Mouse (Mus musculus) heart, adult 9 months (tissue): ENCODE results near the gene Bnipl.

Source experiments
- DNase-seq, 2 experiments: peaks; one replicate each; pipeline ENCODE4 v3.0.0; 2022; ENCODE audit warnings: low spot score in 2 of 2

Bnipl gene

DNA sequence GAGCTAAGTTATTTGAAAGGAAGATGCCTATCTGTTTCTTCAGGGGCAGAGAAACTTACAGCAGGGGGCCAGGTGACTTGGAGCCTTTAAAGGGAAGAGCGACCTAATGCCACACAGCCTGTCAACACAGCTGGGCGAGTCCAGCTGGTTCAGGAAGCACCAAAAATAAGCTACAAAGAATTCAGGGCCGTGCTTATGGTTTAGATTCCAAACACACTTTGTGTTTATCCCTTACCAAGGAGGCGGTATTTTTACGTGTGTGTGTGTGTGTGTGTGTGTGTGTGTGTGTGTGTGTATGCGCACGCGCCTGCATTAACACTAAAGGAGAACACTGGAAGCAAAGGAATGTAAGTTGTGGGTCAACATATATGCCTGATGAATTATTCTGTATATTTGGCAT is 29.8 kb upstream of the Bnipl start:
- DNase-seq: peak in 1 of 2 experiments; percentile 22

DNA sequence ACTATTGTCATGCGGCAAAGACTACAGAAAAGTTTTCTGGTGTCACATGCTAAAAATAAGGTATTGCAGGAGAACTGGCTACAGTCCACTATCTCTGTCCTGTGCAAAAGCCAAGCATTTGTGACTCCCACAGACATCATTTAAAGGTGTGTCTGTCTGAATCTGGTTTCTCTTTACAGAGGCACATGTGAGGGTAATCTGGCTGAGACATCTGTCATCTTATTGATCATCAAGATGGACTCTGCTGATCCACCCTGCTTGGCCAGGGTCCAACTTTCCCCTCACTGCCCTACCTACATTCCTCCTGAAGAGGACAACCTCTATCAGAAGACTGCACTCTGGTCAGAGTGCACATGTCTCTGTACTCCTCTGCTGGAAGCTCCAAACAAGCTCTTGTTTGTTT is 26.2 kb upstream of the Bnipl start:
- peak in 1 of 2 experiments; percentile 51 for DNase-seq

DNA sequence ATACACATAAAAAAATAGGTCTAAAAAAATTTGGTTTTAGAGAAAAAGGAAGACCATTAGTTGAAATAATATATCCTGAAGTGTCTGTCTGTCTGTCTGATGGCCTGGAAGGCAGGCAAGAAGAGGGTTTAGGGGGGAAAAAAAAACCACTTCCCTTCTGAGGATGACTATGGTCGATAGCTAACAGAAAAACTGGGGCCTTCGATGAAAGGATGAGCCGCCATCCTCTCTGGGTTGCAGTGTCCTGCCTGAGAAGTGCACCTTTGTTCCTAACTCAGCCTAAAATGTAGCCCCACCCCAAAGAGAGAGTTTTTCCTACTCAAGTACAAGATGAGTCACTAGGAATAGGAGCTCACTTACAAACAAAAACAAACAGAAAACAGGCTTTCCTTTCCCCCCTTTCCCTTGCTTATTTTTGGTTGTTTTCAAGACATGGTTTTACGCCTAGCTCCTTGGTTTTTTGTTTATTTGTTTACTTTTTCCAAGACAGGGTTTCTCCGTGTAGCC is 25.5 kb upstream of the Bnipl start:
- DNase-seq: no peak

DNA sequence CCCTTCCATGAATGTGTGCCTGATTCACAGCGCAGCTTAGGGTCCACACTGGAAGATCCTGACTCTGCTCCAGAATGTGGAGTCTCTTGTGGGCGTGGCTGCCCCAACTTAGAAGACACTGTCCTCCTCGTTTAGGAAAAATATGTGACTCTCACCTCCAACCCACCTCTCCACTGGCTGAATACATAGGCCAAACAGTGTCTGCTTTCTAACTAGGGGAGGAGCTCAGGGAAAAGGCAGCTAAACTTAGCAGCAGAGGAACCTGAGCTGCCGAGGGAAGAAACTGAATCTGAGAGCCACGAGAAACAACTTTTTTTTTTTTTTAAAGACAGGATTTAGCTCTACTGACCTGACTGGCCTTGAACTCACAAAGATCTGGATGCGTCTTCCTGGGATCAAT is 24.2 kb upstream of the Bnipl start:
- DNase-seq: no peak

DNA sequence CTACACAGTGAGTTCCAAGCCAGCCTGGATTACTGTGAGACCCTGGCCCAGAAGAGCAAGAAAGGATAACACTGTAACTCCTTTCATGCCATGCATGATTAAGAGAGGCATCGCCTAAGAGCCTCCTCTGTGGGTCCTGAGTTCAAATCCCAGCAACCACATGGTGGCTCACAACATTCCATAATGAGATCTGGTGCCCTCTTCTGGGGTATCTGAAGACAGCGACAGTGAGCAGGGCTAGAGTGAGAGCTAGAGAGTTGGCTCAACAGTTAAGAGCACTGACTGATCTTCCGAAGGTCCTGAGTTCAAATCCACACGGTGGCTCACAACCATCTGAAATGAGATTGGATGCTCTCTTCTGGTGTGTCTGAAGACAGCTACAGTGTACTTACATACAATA is 23.5 kb upstream of the Bnipl start:
- no peak for DNase-seq

DNA sequence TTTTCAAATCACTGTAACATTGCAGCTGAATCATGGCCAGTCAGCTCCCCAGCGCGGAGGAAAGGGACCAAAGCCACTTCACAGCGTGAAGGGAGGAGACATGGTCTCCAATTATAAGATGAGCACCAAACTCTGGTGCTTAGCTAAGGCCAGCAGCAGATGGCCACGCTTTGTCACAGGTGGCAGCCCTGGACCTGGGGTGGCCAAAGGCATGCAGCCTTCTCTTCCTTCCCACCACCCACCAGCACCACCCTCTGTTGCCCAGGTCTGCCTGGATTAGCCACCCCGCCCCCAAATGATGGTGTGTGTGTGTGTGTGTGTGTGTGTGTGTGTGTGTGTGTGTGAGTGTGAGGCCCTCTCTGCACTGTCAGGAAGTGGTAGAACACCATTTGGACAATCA is 22.5 kb upstream of the Bnipl start:
- no peak for DNase-seq

DNA sequence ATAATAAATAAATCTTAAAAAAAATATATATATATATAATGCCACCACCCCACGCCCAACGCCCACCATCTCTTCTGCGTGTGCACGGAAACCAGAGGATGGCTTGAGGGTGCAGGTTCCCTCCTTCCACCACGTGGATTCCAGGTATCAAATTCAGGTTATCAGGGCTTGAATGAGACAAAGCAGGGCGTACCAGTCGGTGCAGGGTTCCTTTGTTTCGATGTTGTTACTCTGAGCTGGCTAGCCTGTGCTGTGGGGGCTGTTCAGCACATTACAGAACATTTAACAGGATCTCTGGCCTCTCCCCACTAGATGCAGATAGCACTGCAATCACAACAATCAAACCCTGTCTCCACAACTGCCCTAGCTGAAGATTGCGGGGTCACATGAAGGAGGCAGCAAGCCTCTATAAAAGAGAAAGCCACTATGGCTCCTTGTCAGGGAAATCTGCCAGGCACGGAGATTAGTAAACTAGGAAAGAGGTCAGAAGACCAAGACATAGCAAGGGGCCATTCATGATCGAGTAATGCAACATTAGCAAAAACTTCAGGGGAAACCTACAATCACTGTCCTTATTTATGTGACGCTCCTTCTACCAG is 19.9 kb upstream of the Bnipl start:
- no peak for DNase-seq

DNA sequence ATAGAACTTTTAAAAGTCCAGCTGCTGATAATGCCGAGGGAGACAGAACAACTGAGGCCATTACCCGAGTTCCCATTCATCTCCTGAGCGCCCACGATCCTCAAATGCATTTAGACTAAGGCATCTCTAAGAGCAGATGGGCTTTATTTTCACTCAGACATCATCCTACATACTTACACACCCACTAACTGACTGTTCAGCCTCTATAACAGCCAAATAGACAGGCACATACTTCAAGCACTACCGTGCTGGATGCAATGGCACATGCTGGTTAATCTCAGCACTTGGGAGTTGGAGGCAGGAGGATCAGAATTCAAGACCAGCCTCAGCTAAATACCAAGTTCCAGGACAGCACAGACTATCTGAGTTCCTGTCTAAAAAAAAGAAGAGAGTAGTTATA is 18.8 kb upstream of the Bnipl start:
- no peak for DNase-seq

DNA sequence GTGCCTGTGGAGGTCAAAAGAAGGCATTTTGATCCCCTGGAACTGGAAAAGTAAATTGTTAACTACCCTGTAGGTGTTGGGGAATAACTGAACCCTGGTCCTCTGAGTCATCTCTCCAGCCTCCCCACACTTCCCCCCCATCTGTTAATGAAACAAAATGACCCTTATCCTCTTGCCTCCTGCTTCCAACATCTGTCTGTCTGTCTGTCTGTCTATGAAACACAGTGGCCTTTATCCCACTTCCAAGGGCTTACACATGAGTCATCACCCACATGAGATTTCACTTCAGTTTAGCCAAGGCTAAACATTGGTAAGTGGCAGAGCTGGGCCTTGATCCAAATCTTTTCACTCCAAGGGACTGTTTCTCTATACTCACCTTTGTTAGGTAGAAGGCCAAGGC is 16.9 kb upstream of the Bnipl start:
- no peak for DNase-seq

DNA sequence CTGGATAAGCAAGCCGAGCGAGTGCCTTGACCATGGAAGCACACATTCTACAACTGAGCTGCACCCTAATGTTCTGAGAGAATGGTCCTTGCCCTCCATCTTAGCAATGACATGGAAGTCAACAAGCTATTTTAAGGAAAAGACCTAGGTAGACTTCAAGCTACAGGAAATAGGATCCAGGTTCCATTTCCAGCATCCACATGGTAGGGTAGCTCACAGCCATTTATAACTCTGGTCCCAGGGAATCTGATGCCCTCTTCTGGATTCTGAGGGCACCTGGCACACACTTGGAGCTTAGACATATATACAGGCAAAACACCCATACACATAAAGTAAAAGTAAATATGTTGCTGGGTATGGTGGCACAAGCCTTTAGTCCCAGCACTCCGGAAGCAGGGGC is 15.1 kb upstream of the Bnipl start:
- no peak for DNase-seq

DNA sequence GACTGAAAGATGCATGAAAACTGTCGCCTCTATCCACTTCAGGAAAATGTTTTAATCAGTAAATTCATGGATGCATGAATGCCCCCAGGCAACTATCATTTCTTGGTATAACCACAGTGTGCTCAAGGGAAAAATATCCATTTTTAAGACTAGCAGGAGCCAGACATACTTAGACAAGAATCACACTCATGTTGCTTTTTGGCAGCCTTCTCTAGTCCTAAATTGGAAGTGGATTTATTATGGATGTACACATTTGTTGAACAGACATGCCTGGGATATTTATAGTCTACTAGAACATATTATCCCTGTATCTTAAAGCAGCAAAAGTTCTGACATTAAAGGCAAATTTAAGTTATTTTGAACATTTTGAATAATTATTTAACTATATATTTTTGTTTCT is 13.7 kb upstream of the Bnipl start:
- no peak for DNase-seq

DNA sequence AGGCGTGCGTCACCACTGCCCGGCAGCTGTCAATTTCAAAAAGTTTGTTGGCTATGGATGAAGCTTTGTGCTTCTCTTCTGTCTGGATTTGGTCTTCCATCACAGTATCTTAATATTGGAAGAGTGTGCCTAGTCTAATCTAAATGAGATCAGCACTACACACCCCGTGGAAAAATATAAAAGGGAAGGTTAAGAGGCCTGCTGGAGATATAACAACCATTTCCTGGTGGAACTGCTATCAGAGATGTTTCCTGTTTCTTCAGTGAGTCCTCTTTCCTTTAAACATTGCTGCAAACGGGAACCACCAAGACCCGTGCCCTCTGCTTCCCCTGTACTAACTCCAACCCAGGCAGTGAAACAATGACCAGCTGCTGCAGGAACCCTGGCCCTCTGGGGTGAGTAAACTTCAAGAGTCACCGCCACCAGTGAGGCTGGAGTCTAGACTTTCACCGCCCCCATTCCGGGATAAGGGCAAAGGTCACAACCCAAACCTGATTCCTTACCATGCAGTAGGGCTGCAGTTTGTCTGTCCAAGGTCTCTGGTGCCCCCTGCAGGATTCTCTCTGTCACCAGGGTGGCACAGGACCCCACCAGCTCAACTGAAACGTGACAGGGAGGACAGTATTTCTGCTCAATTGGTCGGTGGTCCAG is 12.2 kb upstream of the Bnipl start:
- DNase-seq: peak; percentile 47 to 57

DNA sequence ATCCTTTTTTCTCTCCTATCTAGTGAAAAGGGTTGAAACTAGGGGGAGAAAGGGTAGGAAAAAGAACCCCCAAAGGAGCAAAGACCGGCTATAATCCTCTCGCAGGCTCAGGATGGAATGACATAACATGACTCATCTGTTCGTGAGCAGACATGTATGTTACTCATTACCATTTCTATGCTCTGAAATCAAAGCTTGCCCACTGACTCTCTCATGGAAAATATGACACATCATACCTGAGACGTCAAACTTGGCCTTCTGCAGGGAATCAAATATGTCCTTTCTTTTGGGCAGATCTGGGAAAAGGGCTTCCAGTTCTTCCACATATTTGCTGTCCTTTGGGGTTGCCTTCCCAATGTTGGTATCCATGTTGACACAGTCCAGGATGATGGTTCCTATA is 11.0 kb upstream of the Bnipl start:
- DNase-seq: no peak

DNA sequence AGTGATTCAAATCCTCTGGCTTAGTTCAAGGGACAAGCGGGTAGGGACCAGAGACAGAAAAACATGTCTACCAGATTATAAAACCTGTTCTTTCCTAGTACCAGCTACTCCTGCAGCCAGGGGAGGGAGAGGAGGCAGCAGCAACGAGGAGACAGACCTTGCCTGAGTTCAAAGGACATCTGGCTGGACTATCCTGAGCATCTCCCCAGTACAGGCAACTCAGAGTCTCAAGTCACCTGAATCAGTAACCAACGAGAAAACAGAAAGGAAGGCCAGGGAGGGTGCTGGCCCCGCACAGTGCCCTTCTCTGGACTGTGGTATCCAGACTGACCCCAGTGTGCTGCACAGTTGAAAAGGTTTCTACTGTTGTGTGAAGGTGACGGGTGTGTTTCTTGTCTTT is 5.9 kb upstream of the Bnipl start:
- DNase-seq: no peak

DNA sequence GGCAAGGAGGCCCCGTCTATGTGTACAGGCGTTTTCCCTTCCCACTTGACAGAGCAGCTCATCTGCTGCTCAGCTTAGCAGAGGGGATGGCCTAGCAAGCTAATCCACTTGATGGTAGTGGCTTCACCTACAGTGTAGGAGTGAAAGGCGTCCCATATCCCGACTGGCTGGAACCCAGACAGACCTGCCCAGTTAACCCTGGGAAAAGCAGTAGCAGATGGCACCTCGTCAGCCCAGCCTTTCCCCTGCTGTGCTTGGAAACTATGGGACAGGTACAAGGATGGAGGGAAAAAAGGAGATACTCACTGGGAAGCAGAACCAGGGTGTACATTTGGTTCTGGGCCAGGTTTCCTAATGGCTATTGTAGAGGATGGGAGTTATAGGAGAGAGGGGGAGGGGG is 632 bp downstream of the Bnipl start:
- no peak for DNase-seq

DNA sequence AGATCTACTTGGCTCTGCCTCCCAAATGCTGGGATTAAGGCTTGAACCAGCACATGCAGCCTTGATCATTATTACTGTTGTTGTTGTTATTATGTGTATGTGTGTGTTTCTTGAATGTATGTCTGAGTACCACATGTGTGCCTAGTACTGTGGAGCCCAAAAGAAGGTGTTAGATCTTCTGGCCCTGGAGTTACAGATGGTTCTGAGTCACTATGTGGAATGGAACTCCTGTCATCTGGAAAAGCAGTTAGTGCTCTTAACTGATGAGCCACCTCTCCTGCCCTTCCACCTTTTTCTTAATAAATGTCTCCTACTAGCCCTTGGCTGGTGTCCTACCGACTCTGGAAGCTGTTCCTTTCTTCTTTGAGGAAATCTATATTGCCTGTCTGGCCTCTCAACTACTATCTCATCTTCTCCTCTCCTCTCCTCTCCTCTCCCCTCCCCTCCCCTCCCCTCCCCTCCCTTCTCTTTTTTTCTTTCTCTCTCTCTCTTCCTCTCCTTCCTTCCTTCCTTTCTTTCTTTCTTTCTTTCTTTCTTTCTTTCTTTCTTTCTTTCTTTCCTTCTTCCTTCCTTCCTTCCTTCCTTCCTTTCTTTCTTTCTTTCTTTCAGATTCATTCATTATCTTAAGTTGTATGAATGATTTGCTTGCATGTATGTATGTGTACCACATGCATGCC is 3.2 kb downstream of the Bnipl start:
- no peak for DNase-seq

DNA sequence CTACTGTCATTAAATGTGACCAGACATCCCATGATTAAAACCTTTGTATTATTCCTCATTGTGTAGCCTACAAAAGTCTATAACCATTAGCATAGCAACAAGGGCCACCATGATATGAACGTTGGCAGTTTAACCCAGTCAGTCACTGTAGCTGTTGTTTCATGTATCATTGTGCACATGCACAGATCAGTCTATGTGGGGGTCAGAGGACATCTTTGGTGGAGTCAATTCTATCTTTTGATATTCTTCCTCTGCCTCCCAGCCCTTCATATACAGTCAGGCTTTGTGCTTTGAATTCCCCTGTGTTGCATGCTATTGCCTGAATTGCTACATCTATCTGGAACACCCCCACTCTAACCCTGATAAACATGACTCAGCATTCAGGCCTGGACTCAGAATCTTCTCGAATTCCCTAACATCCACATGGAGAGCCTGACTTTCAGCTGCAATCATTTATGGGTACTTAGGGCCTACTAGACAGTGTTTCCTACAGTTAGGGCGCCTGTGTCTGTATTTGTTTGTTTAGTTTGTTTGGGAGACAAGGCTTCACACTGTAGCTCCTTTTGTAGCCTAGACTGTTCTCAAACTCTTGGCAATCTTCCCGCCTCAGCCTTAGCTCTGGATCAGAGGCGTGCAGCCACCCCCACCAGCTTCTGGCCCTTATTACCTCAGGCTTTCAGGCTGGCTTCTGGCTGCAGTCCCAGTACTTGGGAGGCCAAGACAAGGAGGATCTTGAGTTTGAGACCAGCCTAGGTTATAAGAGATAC is 4.3 kb downstream of the Bnipl start:
- DNase-seq: peak; percentile 23 to 29

DNA sequence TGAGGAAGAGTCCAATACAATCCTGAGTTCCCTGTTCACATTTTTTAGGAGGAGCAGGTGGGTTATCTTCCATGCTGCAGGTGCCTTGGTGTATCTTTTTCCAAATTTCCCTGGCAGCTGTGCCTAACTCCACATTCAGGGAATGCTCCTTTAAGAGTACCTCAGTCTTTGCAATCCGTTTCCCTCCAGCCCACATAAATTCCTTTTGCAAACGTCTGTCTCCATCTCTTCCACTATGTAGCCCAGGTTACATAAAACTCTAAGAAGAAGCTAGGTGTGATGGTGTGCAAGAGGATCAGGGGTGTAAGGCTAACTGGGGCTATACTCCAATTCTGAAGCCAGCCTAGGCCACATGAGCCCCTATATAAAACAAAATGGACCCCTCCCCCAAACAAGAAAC is 7.9 kb downstream of the Bnipl start:
- no peak for DNase-seq

DNA sequence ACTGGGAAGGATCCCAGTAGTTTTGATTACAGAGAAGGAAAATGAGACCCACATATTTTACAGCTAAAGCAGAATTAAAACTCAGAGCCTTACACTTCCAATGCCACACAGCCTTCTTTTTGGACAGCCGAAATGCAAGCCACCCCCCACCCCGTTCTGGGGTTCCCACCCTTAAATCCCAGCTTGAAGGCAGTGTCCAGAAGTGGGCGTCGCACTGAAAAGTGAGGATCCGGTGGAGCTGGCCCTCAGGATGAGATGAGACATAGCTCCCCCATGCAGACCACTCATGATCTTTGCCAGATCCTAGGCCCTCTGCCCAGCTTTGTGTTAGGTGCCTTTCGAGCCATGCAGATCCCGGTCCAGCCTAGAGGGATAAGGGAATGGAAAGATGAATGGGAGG is 9.5 kb downstream of the Bnipl start, which contains the start of gene Gm128:
Gene Gm128, minus strand, starts transcription at position 101 of the 400 bp plus-strand sequence.
- no peak for DNase-seq

DNA sequence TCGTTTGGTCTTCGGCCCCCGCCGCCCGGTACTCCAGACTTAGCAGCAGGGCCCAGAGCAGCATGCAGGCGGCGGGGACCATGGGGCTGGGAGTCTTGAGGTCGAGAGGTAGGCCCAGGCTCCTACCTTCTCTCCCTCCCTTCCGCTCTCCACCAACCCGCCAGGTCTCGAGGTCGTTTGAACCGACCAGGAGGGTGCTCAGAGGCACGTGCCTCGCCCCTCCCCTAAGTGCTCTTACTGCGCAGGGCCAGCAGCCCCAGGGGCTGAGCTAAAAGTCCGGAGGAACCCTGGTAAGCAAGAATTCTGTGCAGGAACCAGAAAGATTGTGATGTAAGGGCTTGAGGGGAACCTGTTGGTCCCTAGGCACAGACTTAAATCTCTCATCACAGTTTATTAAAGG is 10.1 kb downstream of the Bnipl start:
- no peak for DNase-seq

DNA sequence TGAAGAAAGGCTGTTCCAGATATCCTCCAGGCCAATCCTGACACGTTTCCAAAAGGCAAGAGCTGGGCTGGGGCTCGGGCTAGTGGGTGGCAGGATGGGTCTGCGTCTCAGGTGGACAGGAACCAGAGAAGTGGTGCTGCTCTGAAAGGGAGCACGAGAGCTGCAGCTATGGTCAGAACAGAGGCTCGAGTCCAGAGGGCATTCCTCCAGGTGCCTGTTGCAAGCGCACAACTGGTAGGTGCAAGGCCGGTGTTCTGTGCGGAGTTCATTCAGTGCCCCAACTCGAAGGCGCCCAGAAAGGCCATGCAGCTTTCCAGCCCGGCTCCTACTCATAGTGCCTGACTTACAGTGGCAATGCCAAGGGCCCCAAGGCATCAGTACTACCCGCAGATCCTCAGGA is 11.0 kb downstream of the Bnipl start:
- no peak for DNase-seq

DNA sequence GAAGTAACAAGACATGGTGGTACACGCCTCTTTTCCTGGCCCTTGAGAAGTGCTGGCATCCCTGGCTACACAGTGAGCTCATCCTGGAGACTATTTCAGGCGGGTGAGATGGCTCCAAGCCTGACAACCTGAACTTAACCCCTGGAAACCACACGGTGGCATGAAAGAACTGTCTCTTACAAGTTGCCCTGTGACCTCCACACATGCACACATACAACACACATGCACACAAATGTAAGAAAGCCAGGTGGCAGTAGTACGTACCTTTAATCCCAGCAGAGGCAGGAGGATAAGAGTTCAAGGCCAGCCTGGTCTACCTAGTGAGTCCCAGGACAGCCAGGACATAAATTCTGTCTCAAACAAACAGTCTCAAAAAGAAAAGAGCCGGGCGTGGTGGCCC is 12.0 kb downstream of the Bnipl start:
- DNase-seq: no peak
